Mouse (Mus musculus) urinary bladder, adult 18-20 months (tissue): ENCODE measurements around the gene Sppl3.
A peak's percentile ranks its signal among the peaks of the same experiment; 100 is the strongest.

ENCODE experiments used
- DNase-seq, 2 experiments: peaks; one replicate each; pipeline ENCODE4 v3.0.0; 2022; ENCODE audit warnings: low spot score in 2 of 2, mixed read lengths in 2 of 2

Gene Sppl3

DNA sequence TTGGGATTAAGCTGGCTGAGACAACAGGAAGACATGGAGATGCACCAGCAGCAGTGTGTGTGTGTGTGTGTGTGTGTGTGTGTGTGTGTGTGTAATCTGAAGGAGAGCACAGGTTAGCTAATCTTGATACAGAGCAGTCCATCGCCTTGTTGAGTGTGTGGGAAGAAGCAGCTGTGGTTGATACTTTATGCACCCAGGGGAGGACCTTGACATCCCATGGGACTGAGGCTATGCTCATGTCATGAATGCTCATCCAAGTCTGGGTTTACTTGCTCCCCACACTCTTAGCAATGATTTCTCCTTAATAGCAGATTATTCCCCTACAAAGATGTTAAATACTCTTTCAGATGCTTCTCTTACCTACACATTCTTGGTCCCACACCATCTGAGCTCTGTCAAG is 24.3 kb downstream of the Sppl3 start:
- DNase-seq = no peak

DNA sequence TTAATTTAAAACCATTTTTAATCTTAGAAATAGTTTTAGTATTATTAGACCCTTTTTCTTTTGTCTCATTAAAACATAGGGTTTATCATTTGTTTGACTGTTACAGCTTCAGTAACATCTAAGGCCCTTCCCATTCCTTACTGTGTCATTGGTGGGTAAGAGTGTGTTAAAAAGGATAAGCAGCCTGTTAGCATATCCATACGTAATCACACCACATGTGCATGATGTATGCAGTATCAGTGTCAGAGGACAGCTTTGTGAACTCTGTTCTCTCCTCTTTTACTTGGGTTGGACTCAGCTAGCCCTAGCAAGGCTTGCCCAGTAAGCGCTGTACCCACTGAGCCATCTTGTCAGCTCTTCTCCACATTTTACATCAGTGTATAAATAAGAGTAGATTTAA is 26.2 kb downstream of the Sppl3 start:
- no peak for DNase-seq

DNA sequence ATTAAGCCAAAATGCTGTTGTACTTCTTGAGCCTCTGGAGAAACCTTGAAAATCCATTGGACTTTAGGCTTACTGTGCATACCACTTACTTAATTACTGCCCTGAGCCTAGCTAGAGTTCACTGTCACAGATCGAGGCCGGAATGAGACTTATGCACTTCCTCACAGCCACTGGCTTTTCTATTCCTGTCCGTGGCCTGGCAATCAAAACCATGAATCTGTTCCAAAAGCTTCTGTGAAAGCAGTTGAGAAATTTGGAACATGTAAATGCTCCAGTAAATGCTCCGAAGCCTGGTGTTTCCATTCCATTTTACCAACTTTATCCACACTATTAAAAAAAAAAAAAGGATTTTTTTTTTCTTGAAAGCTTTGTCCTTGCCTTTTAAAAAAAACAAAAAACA is 29.8 kb downstream of the Sppl3 start:
- no peak for DNase-seq

DNA sequence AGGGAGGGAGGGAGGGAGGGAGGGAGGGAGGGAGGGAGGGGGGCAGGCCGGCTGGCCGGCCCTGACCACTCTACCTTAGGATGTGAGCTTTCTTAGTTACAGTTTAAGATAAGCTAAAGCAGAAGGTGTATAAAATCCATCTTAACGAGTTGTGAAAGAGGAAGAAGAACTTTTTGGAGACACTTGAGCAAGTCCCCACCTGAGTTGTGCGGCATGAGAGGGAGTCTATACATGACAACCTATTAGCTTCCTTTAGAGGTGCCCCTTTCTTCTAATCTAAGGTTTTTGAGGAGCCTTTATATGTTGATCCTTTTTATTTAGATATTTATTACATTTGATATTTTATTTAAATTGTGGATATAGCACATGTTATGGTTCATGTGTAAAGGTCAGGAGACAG is 32.7 kb downstream of the Sppl3 start:
- DNase-seq = no peak

DNA sequence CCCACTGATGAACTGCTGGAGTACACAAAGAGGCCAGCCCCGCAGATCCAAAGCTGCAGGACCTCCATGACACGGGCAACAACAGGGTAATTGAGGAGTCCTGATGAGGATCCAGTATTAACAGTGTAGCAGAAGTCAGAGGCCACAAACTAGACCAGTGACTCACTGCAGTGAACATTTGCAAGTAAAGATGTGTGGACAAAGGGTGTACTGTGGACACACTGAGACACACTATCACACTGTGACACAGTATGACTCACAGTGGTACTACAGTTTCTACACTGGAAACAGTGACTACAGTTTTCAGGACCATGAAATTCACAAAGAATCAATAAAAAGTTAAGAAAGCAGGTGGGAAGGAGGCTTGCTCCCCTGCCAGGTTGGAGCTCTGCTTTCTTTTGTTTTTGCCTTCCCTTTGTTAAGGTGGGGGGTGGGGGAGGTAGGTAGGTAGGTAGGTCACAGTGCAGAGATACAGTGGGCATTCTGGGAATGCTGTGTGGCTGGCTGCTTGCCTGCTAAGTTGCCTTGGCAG is 34.3 kb downstream of the Sppl3 start:
- no peak for DNase-seq

DNA sequence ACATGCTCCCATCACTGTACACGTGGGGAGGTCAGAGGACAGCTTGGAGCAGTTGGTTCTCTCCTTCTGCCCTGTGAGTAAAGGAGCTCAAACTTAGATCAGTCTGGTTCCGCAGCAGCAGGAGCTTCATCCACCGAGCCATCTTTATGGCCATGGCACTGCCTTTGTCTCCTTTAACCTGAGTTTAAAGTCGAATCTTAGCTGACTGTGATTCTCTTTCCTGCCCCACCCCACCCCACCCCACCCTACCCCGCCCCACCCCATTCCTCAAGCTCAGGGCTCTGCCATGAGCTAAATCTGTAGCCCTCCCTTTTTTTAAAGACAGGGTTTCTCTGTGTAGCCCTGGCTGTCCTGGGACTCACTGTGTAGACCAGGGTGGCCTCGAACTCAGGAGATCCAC is 38.8 kb downstream of the Sppl3 start:
- no peak for DNase-seq

DNA sequence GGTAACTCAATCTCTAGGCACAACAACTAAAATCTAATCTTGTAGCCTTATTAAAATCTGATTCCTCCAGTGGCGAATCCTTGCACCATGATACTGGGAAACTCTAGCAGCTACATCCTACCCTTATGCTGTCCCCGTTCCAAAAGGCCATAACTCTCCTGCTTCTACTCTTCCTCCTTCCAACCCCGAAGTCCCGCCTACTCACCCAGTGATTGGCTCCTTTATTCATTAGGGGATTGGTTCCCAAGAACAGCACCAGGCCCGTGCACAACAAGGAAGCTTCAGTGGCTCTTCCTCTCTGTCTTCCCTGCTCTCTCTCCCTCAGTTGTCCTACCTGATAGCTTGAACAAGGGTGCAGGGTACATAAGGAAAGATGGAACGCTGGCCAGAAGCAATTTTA is 39.8 kb downstream of the Sppl3 start:
- DNase-seq = no peak

DNA sequence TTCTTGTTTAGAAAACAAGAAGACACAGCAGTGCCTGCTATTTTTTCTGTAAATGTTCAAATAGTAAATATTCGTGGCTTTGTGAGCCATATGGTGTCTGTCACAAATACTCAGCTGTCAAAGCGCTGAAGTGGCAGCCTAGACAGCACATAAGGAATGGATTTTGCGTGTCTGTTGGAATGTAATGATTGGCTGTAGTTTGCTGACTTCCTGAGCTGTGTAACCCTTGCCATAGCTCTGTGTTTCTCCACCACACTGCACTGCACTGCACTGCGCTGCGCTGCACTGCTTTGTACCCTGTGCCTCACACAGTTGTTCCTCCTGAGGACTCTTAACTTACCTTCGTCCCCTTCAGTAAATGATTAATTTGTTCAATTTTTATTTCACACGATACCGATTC is 41.6 kb downstream of the Sppl3 start:
- DNase-seq = no peak

DNA sequence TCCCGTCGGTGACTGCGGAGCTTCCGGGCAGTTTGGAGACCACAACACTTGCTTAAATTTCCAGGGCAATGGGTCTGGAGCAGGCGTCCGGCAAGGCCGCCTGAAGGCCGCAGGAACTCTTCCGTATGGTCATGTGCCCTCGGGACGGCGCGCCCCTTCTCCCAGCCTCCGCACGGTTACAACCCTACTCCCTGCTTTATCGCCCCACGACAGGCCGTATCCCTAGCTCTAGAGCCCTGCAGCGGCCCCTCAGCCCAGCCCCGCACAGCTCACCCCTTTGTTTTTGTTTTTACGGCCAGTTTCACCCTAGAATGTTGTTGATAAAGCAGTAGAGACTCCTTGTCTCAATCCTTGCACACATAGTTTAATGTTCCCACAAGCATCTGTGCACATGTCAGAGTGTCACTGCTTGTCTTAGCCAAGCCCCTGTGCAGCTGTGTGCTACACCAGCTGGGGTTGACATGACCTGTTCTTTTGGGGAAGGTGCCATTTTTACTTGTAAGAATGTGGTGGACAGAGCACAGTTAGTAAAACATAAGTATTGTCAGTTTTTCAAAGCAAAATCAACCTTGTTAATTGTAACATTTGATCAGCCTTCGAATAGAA is 43.0 kb downstream of the Sppl3 start:
- DNase-seq = no peak

DNA sequence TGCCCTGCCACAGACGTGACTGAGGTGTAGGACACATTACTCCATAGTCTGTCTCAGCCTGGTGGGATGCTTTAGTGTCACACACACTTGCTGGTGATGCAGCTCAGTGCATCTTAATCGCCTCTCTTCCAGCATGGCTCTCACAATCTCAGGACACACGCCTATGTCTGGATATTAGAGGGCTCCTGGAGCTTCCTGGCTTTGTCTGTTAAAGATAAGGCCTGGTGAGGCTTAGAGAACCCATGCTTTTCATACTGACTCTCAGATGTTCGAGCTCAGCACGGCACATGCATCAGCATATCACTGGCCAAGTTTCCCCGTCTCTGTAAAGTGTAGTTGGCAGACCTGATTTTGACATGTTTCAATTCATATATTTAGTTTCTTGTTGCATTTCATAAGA is 44.5 kb downstream of the Sppl3 start:
- no peak for DNase-seq

DNA sequence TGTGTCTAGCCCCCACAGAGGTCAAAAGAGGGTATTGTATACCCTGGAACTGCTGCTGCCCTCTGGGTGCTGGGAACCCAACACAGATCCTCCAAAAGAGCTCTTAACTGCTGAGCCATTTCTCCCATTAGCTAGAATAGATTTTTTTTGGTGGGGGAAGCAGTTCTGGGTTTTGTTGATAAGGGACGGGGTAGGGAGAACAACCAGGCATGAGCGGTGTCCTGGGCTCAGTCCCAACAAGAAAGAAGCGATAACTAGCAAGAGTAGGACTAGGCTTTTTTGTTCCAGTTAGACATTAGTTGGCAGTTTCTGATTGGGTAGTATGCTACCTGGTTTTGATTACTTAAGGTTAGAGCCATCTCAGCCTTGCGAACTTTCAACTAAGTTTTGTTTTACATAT is 46.2 kb downstream of the Sppl3 start:
- no peak for DNase-seq

DNA sequence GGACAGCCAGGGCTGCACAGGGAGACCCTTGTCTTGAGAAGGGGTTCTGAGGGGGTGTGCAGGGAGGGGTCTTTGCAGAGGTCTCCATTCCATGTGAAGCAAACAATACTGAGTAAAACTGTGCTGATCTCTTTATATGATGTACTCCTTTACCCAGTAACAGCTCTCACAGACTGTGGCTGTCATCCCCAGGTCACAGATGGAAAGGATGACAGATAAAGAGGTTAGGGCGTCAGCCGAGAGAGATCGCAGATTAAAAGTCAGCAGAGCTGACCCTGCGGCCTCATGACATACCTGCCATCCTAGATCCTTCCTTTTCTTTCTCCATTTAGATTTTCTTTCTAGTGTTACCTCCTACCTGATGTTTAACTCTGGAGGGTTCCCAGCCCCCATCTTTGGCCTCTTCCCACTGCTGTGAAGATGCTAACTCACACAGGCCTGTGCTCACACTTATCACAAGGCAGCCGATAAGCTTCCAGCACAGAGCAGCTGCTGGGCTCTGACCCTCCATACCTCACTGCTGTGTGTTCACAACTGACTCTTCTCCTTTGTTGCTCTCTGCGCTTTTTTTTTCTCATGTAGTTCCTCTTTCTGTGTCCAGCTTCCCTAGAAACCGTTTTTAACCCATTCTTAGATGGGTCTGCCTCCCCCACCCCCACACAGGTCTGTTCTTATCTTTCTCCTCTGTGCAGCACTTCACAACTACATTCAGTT is 47.8 kb downstream of the Sppl3 start:
- DNase-seq = no peak

DNA sequence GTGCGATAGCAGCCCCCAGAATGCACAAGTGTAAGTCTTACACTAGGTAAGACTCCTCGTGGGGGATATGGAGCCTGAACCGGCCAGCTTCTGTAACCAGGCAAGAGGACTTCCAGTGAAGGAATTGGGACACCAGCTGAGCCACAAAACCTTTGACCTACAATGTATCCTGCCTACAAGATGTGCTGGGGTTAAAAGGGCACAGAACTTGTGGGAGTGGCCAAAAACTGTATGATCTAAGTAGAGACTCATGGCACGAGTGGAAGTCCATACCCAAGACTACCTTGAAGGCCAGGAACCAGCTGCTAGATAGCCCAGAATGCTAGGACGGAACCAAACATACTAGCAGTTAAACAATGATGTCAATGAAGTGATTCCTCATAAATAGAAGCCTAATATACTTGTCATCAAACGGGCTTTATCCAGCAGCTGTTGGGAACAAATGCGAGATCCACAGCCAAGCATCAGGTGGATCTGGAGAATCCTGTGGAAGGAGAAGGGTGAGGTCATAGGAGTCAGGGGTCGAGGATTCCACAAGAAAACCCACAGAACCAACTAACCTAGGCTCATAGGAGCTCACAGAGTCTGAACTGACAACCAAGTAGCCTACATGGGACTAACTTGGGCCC is 49.2 kb downstream of the Sppl3 start:
- no peak for DNase-seq

DNA sequence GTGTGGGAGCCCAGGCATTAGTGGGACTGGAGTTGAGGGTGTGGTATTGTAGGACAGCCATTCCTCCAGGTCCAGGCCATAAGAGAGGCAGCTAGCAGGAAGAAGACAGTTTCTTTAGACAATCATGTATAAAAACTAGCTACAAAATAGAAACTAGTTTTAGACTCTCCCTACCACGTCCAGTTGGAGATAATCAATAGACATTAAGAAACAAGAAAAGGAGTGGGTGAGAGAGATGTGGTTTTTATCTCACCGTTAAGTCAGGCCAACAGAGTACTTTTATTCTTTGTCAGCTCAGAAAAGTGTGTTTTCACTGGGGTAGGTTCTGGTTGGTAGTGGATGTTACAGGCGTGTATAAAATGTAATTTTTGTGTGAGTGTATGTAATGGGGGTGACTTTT is 50.0 kb downstream of the Sppl3 start:
- no peak for DNase-seq

DNA sequence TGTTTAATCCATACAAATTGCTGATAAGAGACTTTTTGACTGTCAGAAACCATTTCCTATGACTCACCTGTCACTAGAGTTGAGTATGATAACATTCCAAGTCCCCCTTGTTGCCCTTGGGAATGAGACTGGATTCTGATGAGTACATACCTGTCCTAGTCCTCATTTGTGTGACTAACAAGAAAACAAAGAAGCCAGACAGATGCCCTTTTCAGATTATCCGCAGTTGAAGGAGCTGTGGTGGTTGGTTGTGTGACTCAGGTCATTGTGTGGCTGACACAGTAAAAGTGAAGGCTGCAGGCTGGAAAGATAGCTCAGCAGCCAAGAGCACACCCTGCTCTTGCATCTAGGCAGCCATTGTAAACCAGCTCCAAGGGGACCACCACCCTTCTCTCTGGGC is 51.6 kb downstream of the Sppl3 start:
- no peak for DNase-seq

DNA sequence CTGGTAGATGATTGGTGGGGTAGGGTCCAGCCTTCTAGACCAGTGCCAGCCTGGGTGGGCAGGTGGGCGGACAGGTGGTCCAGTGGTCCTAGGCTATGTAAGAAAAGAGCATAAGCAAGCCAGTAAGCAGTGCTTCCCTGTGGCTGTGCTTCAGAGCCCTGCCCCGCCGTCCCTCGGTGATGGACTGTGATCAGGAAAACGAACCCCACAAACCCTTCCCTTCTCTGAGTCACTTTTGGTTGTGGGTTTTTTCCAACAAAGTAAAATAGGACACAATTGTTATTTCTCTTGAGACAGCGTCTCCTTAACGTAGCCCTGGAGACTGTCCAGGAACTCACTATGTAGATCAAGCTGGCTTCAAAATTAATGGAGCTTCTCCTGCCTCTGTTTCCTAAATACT is 52.5 kb downstream of the Sppl3 start:
- DNase-seq = no peak

DNA sequence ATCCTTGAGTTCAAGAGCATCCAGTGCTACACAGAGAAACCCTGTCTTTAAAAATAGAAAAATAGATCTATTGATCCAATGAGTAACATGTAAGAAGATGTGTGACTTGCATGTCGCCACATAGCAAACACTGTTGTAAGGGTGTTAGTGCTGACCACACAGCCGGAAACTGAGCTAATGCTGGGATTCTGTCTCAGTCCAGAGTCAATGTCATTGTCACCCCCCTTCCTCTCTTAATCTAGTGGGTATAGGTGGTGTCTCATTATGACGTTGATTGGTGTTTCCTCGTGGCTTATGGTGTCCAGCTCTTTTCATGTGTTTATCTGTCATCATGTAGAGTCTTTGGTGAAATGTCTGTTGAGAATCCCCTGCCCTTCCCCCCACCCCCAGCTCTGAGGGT is 55.3 kb downstream of the Sppl3 start:
- no peak for DNase-seq

DNA sequence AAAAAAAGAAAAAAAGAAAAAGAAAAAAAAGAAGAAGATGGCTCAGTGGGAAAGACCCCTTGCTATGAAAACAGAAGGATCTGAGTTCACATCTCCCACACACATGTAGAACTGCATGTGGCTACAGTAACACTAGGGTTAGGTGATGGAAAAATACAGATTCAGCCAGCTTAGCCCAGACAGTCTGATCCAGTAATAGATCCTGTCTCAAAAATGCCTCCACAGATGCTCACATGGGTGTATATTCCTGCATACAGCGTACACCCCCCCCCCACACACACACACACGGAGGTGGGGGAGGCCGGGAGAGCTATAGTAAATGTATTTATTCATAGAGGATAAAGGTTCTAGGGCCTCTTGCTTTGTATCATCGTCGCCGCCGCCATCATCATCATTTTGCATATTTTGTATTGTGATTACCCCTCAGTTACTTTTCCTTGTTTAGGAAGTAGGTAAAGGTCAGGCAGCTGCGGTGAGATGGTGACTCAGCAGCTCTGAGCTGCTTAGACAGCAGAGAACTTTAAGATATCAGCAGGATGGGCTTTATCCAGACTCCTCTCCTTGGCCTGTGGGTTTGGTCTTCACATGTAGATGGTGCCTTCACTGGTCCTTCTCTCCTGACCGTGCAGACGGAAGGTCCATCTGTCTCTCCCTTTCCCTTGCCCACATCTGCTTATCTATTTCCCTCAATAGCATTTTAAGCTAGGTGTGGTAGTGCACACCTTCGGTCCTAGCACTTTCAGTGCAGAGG is 57.9 kb downstream of the Sppl3 start:
- no peak for DNase-seq

DNA sequence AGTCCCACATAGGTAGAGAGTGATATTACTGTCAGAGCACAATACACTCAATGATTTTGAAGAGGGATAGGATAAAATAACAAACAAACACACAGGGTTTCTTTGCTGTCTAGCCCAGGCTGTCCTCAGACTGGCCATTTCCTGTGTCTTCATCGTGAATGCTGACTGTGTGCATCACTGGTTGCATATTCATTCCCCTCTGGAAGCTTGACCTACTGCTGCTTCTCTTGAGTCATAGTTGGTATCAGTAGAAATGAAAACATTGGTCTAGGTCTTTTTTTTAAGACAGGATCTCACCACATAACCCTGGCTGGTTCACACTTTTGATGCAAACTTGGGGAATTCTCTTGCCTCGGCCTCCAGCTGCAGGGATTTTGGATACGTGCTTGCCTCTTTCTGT is 58.7 kb downstream of the Sppl3 start:
- no peak for DNase-seq

DNA sequence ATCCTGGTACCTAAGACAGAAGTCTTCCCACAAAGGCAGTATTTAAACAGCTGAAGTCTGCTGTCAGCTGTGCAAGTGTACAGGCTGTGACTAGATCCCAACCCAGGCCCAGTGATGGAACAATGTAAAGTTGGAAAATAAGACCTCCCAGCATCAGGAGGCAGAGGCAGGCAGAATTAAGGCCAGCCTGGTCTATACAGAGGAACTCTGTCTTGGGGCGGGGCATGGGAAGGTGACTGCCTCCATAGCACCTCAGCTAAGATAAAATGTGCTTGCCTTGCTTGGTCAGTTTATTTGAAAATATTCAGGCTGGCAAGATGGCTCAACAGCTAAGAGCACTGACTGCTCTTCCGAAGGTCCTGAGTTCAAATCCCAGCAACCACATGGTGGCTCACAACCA is 59.5 kb downstream of the Sppl3 start:
- no peak for DNase-seq

DNA sequence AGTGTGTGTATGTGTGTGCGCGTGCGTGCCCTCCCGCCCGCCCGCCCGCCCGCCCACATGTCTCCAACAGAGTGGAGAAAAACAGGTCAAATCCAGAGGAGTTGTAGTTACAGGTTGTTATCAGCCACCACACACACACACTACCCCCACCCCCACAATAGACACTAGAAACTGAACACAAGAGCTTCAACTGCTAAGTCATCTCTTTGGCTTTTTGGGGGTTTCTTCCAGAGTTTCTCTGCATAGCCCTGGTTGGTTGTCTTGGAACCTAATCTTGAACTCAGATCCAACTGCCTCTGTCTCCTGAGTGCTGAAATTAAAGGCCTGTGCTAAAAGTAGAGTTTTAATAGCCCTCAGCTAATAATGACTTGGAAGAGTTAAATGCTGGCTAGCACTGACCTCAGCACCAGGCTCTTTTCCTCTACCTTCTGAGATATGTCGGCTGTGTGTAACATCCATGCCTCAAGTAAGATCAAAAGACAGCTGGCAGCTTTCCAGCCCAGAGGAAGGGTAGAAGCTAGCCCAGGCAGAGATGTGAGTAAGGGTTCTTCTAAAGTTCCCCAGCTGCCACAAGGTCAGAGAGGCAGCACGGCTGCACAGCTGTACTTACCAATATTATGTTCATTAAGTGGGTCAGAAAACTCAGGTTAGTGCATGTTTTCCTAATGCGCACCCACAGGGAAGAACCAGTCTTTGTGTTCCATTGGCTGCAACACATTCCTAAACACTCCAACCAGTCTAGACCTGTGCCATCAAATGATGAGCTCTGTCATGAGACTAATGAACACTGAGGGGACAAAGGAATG is 60.4 kb downstream of the Sppl3 start:
- no peak for DNase-seq

DNA sequence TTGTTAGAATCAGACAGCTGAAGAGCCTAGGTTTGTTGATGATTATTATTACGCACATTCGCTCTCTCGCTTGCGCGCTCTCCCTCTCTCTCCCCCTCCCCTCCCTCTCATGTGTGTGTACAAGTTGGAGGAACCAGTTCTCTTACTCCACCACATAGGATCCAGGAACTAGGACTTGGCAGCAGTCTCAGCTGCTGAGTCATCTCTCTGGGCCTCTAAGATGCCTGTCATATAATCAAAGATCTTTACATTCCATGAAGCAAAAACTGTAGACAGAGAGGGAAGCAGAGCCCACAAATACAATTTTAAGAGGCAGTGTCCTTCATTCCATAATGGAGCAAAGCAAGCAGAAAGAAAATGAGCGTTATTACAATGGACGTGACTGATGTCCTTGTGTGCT is 61.2 kb downstream of the Sppl3 start:
- peak in 1 of 2 experiments; percentile 60 for DNase-seq
